Mouse (Mus musculus): ENCODE data around the gene Arl8a.
"Not testable (repeated sequence)": the region's sequence is repeated elsewhere in the genome, so short reads cannot be mapped to it uniquely, and the experiment has no call there.

Arl8a gene

DNA sequence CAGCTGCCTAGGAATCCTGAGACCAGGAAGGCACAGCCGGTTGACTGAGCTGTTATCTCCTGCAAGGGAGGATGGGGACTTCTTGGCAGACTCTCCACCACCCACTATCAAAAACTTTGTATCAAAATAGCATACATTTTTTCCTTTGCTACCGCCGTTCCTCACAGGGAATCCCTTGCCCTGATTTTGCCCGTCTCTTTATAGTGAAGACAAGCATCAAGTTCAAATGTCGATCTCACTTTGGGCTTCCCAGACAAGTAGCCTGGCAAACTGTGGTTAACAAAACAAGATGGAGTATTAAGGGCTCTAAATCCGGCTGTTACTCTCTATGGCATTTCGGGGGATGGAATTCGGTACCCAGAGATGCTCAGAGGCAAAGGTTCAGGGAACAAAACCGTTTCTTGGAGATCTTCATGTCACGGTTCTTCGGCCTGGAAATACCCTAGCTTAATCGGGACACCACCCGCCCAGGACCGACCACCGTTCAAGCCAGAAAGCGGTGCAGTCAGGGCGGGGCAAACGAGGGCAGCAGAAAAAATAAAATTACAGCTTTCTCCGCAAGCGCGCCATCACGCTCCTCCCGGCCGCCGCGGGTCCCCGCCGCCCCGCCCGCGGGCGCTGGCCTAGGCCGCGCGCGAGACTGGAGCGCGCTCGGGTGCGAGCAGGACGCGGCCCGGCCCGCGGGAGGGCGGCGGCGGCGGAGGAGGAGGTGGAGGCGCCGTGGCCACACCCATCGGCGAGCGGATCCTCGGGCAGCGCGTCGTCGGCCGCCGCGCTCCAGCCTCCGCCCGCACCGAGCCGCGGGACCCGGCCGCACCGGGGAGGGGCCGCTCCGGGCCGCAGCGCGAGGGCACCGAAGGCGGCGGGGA lies at the start of gene Arl8a:
TSS of gene Arl8a (plus strand) at position 748 of the 869 bp plus-strand sequence.
- peak; percentile 63 to 75 for DNase-seq (ENCODE audit: low spot score in 2 of 2)

DNA sequence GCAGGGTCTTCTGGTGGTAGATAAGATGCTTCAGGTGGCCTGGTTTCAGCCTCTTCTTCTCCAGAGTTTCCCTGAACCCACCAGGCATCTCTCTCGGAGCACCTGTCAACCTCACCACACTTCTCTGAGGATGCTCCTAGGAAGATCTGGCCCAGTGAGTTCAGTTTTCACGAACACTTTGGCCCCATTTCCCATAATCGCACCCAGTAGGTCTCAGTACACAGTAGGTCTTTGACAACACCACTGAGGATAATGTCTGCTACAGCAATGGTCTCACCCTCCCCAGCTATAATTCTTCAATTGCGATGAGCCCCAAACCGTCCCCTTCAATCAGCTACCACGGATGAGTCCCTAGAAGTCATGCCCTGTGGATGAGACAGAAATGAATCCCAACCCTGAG lies 49.2 kb upstream of the Arl8a start:
- DNase-seq (ENCODE audit: low spot score in 2 of 2), result no peak

DNA sequence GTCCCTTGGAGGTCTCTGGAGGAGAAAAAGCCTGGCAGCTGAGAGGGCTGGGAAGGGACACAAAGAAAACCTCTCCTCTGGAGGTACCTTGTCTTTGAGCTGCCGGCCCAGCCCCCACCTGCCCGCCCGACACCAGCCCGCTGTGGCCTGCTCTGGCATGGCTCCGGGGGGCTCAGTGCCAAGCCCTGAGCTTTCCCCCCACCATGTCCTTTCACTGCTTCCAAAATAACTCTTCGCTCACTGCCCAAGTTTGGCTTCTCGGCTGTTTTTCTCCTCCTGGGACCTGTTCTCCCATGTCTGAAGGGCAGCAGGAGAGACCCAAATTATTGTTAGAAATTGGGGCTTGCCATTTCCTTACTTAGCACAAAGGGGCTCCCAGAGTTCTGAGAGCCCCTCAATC lies 48.2 kb upstream of the Arl8a start:
- DNase-seq (ENCODE audit: low spot score in 2 of 2), result no peak

DNA sequence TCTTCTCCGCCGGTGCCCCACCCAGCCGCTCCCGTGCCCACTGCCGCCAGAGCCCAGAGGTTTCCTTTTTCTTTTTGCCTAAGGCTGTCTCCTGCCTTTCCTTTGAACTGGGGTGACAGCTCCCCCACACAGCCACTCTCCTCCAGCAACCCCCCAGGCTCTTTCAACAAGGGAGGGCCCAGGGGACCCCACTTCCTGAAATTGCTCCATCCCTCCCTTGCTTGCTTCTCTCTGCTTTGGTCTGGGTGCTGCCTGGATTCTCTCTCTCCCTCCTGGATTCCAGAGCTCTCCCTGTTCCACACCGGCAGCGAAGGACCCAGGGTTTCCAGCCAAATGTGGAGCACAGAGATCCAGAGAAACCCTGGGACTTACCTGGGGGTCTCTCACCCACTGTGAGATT lies 46.2 kb upstream of the Arl8a start:
- DNase-seq (ENCODE audit: low spot score in 2 of 2), result no peak

GRCm38 (mm10) chr1:135105124-135105523 lies 41.5 kb upstream of the Arl8a start, which contains the start of gene Lgr6:
TSS of gene Lgr6 (minus strand) at chr1:135105276.
- no peak for DNase-seq (ENCODE audit: low spot score in 2 of 2)

DNA sequence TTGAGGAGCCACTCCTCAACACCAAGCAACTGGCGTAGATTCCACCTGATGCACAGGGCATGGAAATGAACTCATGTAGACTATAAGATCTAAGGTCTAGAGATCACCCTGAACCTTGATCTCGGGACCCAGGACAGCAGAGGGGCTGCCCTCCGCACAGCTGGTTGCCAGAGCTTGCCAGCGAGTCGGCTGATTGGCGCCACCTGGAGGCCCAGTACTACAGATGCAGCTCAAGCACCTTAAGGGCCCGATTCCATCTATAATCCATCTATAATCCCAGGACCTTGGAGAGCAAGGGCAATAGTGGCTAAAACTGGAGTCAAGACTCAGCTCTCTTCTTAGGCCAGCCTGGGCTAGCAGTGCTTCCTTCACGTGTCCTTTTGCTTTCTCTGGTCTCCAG lies 40.7 kb upstream of the Arl8a start:
- DNase-seq (ENCODE audit: low spot score in 2 of 2), result peak in 1 of 2 experiments; percentile 48

DNA sequence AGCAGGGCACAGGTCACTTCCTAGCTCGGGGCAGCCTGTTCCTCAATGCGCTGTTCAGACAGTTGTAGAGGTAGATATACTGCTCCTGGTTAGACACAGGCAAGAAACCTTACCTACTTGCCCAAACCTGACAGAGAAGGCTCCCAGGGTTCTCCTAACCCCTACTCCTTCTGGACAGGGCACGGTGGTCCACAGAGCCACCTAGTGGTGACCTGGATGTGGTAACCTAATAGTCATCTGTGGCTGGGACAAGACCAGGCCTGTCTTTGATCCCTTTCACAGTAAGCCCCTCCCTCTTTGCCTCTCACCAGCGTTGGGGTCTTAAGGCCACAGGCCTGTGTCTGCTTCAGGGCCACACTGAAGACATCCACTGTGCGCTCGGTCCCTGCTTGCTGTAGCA lies 38.0 kb upstream of the Arl8a start:
- no peak for DNase-seq (ENCODE audit: low spot score in 2 of 2)

DNA sequence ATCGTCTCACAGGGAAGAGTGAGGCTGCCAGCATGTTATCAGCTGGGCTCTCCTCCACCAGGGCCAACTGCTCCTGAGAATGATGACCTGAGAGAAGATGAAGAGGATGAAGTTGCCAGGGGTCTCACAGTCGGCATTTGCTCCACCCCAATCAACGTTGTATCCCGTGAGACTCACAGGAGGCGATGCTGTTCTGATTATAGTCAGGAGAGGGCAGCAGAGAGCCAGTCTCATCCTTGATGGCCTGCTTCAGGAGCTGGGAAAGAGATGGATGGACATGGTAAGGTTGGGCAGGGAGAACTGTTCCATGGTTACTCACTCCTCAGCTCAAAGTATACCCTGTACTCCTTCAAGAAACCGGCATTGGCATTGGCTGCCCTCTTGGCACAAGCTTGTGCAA lies 36.5 kb upstream of the Arl8a start:
- peak in 1 of 2 experiments; percentile 77 for DNase-seq (ENCODE audit: low spot score in 2 of 2)

DNA sequence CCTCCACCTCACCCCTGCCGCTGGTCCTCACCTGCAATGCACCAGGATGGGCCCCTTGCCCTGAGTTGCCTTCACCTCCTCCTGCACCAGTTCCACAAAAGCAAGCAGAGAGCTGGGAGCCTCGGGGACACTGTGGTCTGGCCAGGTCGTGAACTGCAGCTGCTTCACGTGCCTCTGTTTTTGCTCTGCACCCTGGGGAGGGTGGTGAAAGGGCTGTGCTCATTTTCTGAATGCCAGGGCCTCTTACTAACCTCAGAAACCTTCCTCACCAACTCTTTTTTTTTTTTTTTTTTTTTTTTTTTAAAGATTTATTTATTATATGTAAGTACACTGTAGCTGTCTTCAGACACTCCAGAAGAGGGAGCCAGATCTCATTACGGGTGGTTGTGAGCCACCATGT lies 35.4 kb upstream of the Arl8a start:
- not testable (repeated sequence) for DNase-seq (ENCODE audit: low spot score in 2 of 2)

GRCm38 (mm10) chr1:135112661-135113060 lies 34.0 kb upstream of the Arl8a start:
- no peak for DNase-seq (ENCODE audit: low spot score in 2 of 2)

DNA sequence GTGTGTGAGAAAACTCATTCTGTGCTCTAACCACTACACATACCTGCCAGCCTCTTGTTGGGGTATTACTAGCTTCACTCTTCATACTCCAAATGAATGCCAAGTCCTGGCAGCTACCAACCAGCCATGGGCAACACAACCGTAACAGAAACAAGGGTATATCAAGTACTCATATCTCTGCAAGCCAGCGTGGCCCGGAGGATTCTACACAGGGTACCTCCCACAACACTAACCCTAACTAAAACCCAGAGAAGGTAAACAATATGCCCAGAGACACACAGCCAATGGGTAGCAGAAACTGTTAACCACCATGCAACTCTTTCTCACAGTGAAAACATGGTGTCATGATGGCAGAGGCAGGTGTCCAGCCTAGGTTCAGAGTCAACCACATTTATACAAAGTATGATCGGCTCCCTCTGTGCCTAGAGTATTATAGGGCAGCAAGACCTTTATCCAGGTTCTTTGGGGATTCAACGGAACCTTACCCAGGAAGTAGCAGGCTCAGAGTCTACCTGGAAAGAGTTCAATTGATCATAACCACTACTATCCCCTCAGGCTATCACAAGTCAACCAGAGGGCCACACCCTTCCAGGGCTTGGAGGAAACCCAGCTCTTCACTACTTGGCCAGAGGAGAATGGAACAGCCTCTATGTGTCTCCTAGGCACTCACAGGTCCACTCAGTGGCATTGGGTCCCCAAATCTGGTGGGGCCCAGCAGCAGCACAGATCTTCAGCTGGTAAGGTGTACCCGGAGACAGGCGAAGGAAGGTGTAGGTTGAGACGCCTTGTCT lies 21.9 kb upstream of the Arl8a start:
- DNase-seq (ENCODE audit: low spot score in 2 of 2), result no peak

- no peak for DNase-seq (ENCODE audit: low spot score in 2 of 2)
These were observed 20.6 kb upstream of the Arl8a start for GRCm38 (mm10) chr1:135125990-135126389.

DNA sequence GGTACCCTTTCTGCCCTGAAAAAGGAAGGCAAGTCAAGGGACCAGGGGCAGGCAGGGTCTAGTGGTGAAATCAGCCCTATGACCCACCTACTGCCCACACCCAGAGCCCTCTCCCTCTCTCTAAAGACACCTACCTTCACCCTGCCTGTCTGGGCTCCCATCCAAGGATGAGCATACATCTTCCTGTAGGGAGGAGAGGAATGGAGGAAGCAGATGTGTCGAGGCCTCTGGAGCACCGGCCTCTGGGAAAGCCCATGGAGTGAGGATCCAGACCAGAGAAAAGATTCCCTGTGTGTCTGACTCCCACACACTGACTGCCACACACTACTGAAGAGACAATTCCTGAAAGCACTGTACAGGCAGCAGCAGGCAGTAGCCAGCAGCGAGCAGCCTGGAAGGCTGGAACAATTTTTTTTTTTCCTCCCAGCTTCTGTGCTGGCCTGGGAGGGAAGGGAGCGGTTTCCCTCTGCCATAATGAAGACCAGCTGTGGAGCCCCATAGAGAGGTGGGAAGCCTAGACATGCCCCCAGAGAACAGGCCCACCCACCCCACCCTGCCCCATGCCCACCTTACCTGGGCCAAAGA lies 20.1 kb upstream of the Arl8a start:
- no peak for DNase-seq (ENCODE audit: low spot score in 2 of 2)

- no peak for DNase-seq (ENCODE audit: low spot score in 2 of 2)
These were observed 18.6 kb upstream of the Arl8a start for GRCm38 (mm10) chr1:135128011-135128441.

- DNase-seq (ENCODE audit: low spot score in 2 of 2), result no peak
These were observed 17.6 kb upstream of the Arl8a start for GRCm38 (mm10) chr1:135128986-135129385.

GRCm38 (mm10) chr1:135129543-135130183 lies 17.0 kb upstream of the Arl8a start:
- no peak for DNase-seq (ENCODE audit: low spot score in 2 of 2)

DNA sequence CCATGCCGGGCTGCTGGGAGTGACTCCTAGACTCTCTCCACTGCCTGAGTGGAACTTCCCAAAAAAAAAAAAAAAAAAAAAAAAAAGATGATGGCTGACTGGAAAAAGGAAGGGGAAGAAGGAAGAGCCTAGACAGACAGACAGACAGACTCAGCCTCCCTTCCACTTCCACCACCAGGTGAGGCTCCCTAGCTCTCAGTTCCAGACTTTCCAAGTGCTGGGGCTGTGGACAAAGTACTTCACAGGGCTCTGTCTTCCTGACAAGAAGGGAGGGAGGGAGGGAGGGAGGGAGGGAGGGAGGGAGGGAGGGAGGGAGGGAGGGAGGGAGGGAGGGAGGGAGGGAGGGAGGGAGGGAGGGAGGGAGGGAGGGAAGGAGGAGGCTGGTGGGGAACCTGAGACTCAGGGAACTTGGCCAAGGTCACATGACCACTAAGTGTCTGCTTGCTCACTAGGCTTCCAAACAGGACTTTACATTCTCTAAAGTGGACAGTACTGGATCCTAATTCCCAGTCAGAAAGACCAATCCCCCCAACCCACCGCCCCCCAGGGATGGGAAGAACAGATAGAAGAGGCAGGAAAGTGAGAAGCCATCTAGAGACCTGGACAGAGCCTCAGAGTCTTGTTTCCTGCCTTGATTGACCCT lies 16.1 kb upstream of the Arl8a start:
- no peak for DNase-seq (ENCODE audit: low spot score in 2 of 2)

GRCm38 (mm10) chr1:135131034-135131433 lies 15.6 kb upstream of the Arl8a start:
- no peak for DNase-seq (ENCODE audit: low spot score in 2 of 2)

DNA sequence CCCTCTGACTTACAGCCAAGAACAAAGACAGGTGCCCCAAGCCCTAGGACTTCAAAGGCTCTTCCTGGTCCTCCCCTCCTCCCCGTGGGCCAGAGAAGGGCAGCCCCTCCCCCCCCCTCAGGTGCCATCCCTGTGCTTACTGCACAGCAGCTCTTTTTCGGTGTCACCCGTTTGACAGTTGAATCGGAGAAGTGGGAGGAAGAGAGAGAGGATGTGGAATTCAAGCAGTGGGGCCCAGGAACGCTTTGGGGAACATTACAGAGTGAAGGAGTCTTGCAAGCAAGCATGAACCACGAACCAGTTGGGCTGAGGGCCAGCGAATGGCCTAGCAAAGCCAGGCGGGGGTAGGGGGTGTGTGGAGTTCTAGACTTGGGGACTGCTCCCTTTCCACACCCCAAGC lies 15.1 kb upstream of the Arl8a start:
- DNase-seq (ENCODE audit: low spot score in 2 of 2), result no peak

- DNase-seq (ENCODE audit: low spot score in 2 of 2), result peak in 1 of 2 experiments; percentile 59
These were observed 14.2 kb upstream of the Arl8a start, which contains the start of gene Ptpn7 for GRCm38 (mm10) chr1:135132473-135132872. TSS of gene Ptpn7 (plus strand) at chr1:135132700.

GRCm38 (mm10) chr1:135132893-135133369 lies 13.7 kb upstream of the Arl8a start:
- no peak for DNase-seq (ENCODE audit: low spot score in 2 of 2)

Measured in frontal cortex, postnatal 14 days (tissue).